Mouse (Mus musculus) testis, adult 2 months (tissue): Measurements from ENCODE around the gene Vps18. TPM values are rescaled to one million over a fixed set of nuclear protein-coding genes. Genes with fewer than 3 reads are reported as not detected.
A peak's percentile ranks its signal among the peaks of the same experiment; 100 is the strongest.

Source experiments
- H3K27ac ChIP-seq: fragments of 200-500 bp; 2 replicates; pipeline ENCODE4 v1.5.1; 2012; ENCODE audit warnings: low read depth, low read length; ENCODE audit not compliant: control insufficient read depth, insufficient read depth
- H3K27me3 ChIP-seq: fragments of 200-500 bp; 2 replicates; pipeline ENCODE4 v1.6.1; 2012; ENCODE audit warnings: mild to moderate bottlenecking, low read length, moderate library complexity; ENCODE audit not compliant: control insufficient read depth, insufficient read depth
- H3K36me3 ChIP-seq: fragments of 200-500 bp; 2 replicates; pipeline ENCODE4 v1.6.1; 2012; ENCODE audit warnings: mild to moderate bottlenecking, low read length; ENCODE audit not compliant: control insufficient read depth, insufficient read depth
- H3K4me1 ChIP-seq: fragments of 200-500 bp; 2 replicates; pipeline ENCODE4 v1.6.1; 2012; ENCODE audit warnings: low read length; ENCODE audit not compliant: control insufficient read depth, insufficient read depth
- H3K4me3 ChIP-seq: fragments of 200-500 bp; 2 replicates; pipeline ENCODE4 v1.5.1; 2012; ENCODE audit warnings: low read depth, mild to moderate bottlenecking, low read length, moderate library complexity, mixed read lengths; ENCODE audit not compliant: control insufficient read depth
- CTCF ChIP-seq: fragments of 200-500 bp; IDR thresholded peaks from 2 replicates; pipeline ENCODE4 v1.5.1; 2012; ENCODE audit warnings: low read depth, mild to moderate bottlenecking, inconsistent platforms, low read length, moderate library complexity; ENCODE audit not compliant: control insufficient read depth, insufficient read depth, insufficient replicate concordance
- POLR2A ChIP-seq: fragments of 200-500 bp; IDR thresholded peaks from 2 replicates; pipeline ENCODE4 v1.6.1; 2012; ENCODE audit warnings: low read depth, mild to moderate bottlenecking, inconsistent platforms, low read length, moderate library complexity; ENCODE audit not compliant: control insufficient read depth
- polyA plus RNA-seq: library from polyadenylated mRNA; depleted of rRNA; stranded (reverse); fragments of >200 nt; gene quantifications from 2 replicates; pipeline ENCODE4 v1.2.3, GENCODE M21; 2012

Vps18 gene
- polyA plus RNA-seq, 1 experiment, result 10.0 TPM

GRCm38 (mm10) chr2:119270643-119271331 lies 17.8 kb upstream of the Vps18 start, which contains the start of gene Rhov:
Gene Rhov (minus strand): TSS chr2:119271272.
- TF ChIP-seq POLR2A (no peak), CTCF (no peak)
- no peak within 1 kb of the TSS for H3K27ac ChIP-seq
- peaks cover 10% of the 10 kb centered on the region for H3K4me1 ChIP-seq
- H3K27me3 ChIP-seq, result no peaks in the 10 kb centered on the region
- no peaks in the 10 kb centered on the region for H3K36me3 ChIP-seq
- H3K4me3 ChIP-seq, result peak within 1 kb of the TSS; percentile 51

GRCm38 (mm10) chr2:119274126-119274525 lies 14.4 kb upstream of the Vps18 start:
- Histone ChIP-seq H3K27ac (no peak overlapping the region), H3K27me3 (no peaks in the 10 kb centered on the region), H3K36me3 (no peaks in the 10 kb centered on the region), H3K4me1 (peaks cover 16% of the 10 kb centered on the region), H3K4me3 (no peak overlapping the region)
- TF ChIP-seq POLR2A, result no peak

GRCm38 (mm10) chr2:119276926-119277325 lies 11.6 kb upstream of the Vps18 start:
- H3K4me1 ChIP-seq, result peaks cover 5% of the 10 kb centered on the region; the same call in 1 of the 2 replicates
- TF ChIP-seq POLR2A (no peak), CTCF (no peak)

GRCm38 (mm10) chr2:119277810-119278209 lies 10.7 kb upstream of the Vps18 start:
- no peaks in the 10 kb centered on the region for H3K27me3 ChIP-seq
- TF ChIP-seq CTCF (no peak), POLR2A (peak; percentile 96)

More at GRCm38 (mm10) chr2:119276926-119277325, 11.6 kb upstream of the Vps18 start:
- Histone ChIP-seq H3K36me3 (no peaks in the 10 kb centered on the region), H3K4me3 (peak overlapping the region; percentile 93), H3K27ac (0 out of 2 replicates have a peak overlapping the region, but pooled peaks have one; percentile 21), H3K27me3 (no peaks in the 10 kb centered on the region)

GRCm38 (mm10) chr2:119281899-119282565 lies 6.5 kb upstream of the Vps18 start:
- Histone ChIP-seq H3K36me3 (no peaks in the 10 kb centered on the region), H3K27ac (no peak overlapping the region), H3K4me3 (no peak overlapping the region), H3K27me3 (no peaks in the 10 kb centered on the region), H3K4me1 (peaks cover 4% of the 10 kb centered on the region; the same call in 1 of the 2 replicates)
- TF ChIP-seq POLR2A (no peak), CTCF (no peak)

More at GRCm38 (mm10) chr2:119277810-119278209, 10.7 kb upstream of the Vps18 start:
- peaks cover 5% of the 10 kb centered on the region; the same call in 1 of the 2 replicates for H3K4me1 ChIP-seq
- H3K36me3 ChIP-seq, result no peaks in the 10 kb centered on the region
- H3K4me3 ChIP-seq, result peak overlapping the region; percentile 93
- H3K27ac ChIP-seq, result peak overlapping the region; percentile 79

- H3K4me3 ChIP-seq, result peak overlapping the region; percentile 97
- H3K4me1 ChIP-seq, result peaks cover 10% of the 10 kb centered on the region
- no peaks in the 10 kb centered on the region for H3K27me3 ChIP-seq
- TF ChIP-seq CTCF, result no peak
- TF ChIP-seq POLR2A, result no peak
- no peak overlapping the region; the same call in 1 of the 2 replicates for H3K27ac ChIP-seq
- H3K36me3 ChIP-seq, result no peaks in the 10 kb centered on the region; the same call in 1 of the 2 replicates
Observed at GRCm38 (mm10) chr2:119287372-119287771, 1.2 kb upstream of the Vps18 start.

GRCm38 (mm10) chr2:119289014-119289416 lies 475 bp downstream of the Vps18 start:
- H3K27ac ChIP-seq, result peak overlapping the region; percentile 89
- no peaks in the 10 kb centered on the region; the same call in none of the 2 replicates for H3K36me3 ChIP-seq
- TF ChIP-seq CTCF, result no peak
- no peak for TF ChIP-seq POLR2A
- peaks cover 10% of the 10 kb centered on the region for H3K4me1 ChIP-seq
- peak overlapping the region; percentile 97 for H3K4me3 ChIP-seq
- H3K27me3 ChIP-seq, result no peaks in the 10 kb centered on the region
